ENCODE assay signal across 9 mouse cellular contexts in genomic region chr19:6475129-6475528, GRCm38 (mm10). TPM values are rescaled to one million over a fixed set of nuclear protein-coding genes. Genes with fewer than 3 reads are reported as not detected.
DNase-seq lines count a peak whose midpoint lies in the region.
"Had no signal": no experiment of that assay in that cellular context is flagged by ENCODE, and none has a peak within 500 bp of the region (broad histone marks: within the 10 kb centered on the region; RNA-seq: fewer than 3 reads in every experiment).

No protein-coding gene starts in this region.

- 35% methylated on average over 5 of the region's 5 CpGs for WGBS in embryonic facial prominence, embryonic 10.5 days

- DNase-seq in embryo, embryonic 11 days, result peak; percentile 24
- no peak for DNase-seq in embryo, embryonic 10.5 days (ENCODE audit: low spot score)
- DNase-seq in left cerebral cortex, postnatal 4 days, result peak; percentile 54
- no peak for DNase-seq in left cerebral cortex, adult 8-10 months (ENCODE audit: low spot score in 2 of 2)
- DNase-seq in embryonic facial prominence, embryonic 10.5 days (ENCODE audit: low spot score), result no peak
- peak; percentile 31 for DNase-seq in lung, postnatal 14 days
- no peak for DNase-seq in urinary bladder, postnatal 14 days (ENCODE audit: low spot score)
- DNase-seq in layer of hippocampus, postnatal 14 days (ENCODE audit: low spot score in 2 of 2), result no peak
- DNase-seq: midbrain, embryonic 14.5 days had no signal

- intact Hi-C loops in left cerebral cortex, postnatal 4 days (cut with DNase I), result no loop called here

- H3K27me3 ChIP-seq in embryonic facial prominence, embryonic 10.5 days (replicated peaks; ENCODE audit: low read depth, poor library complexity, severe bottlenecking), result no peaks in the 10 kb centered on the region

- peaks cover 20% of the 10 kb centered on the region for H3K4me1 ChIP-seq in embryonic facial prominence, embryonic 10.5 days

- H3K36me3 ChIP-seq in embryonic facial prominence, embryonic 10.5 days (replicated peaks), result no peaks in the 10 kb centered on the region

- no peaks in the 10 kb centered on the region for H3K9me3 ChIP-seq in embryonic facial prominence, embryonic 10.5 days

- no peak overlapping the region for H3K4me3 ChIP-seq in embryonic facial prominence, embryonic 10.5 days

- H3K27ac ChIP-seq in embryonic facial prominence, embryonic 10.5 days (replicated peaks), result peak overlapping the region; percentile 46

RNA-seq across cellular contexts. Expression of gene Nrxn2, which starts 56.6 kb away (rescaled TPM):
- 100 to 1,000 TPM; 695 to 758 TPM for total RNA-seq in left cerebral cortex, postnatal 4 days (2021)
- 100 to 1,000 TPM; 469 to 523 (median 497) TPM for total RNA-seq in left cerebral cortex, adult 8-10 months (2022)
- 1.9 TPM in 2 replicates for polyA plus RNA-seq in embryonic facial prominence, embryonic 10.5 days (2016; fragmentation: Nextera tagmentation; extraction: Ambion mirVana)
- total RNA-seq in layer of hippocampus, postnatal 14 days (2021), result 100 to 1,000 TPM; 549 to 577 TPM

Comparison
In these comparisons a context has a peak if more than half of its experiments do, and no peak if none do; other contexts are left out.
1. DNase-seq: peak in embryo, embryonic 11 days (single experiment), left cerebral cortex, postnatal 4 days (single experiment) and lung, postnatal 14 days (single experiment); none in embryo, embryonic 10.5 days (single experiment), left cerebral cortex, adult 8-10 months (0 of 2), embryonic facial prominence, embryonic 10.5 days (single experiment), urinary bladder, postnatal 14 days (single experiment) and layer of hippocampus, postnatal 14 days (0 of 2).